Mouse (Mus musculus): ENCODE results near the gene Ttll11.

- TF ChIP-seq POLR2A (IDR thresholded peaks at IDR 0.05; ENCODE audit: low read depth, low read length) (no peak), CTCF (IDR thresholded peaks at IDR 0.05; ENCODE audit: extremely low read depth, insufficient read length, insufficient replicate concordance, low read depth, low read length) (no peak)
These were observed 233.1 kb downstream of the Ttll11 start for GRCm38 (mm10) chr2:35746638-35747037.
